Mouse (Mus musculus) megakaryocyte, embryonic 14.5 days (primary cell): ENCODE results near the gene Tbxa2r.

Experiments
- FLI1 ChIP-seq: IDR thresholded peaks from 2 replicates; pipeline ENCODE4 v1.6.1; 2012; ENCODE audit warnings: low read length, inconsistent platforms, mixed read lengths
- GATA1 ChIP-seq: IDR thresholded peaks from 3 replicates; pipeline ENCODE4 v1.6.1; 2012; ENCODE audit warnings: mixed read lengths, low read length, inconsistent platforms, borderline replicate concordance

GRCm38 (mm10) chr10:81330007-81330406 is 1.5 kb downstream of the Tbxa2r start:
- TF ChIP-seq GATA1, result no peak
- no peak for TF ChIP-seq FLI1
